Mouse (Mus musculus) kidney, postnatal 25 days (tissue): ENCODE measurements around the gene Bclaf1.

Source experiments
- DNase-seq, 2 experiments: peaks; one replicate each; pipeline ENCODE4 v3.0.0; 2021; ENCODE audit warnings: mixed read lengths in 2 of 2

The Bclaf1 gene

GRCm38 (mm10) chr10:20311918-20312735 is at the start of gene Bclaf1:
TSS of gene Bclaf1 (plus strand) at chr10:20312469.
- peak; percentile 100 for DNase-seq

DNA sequence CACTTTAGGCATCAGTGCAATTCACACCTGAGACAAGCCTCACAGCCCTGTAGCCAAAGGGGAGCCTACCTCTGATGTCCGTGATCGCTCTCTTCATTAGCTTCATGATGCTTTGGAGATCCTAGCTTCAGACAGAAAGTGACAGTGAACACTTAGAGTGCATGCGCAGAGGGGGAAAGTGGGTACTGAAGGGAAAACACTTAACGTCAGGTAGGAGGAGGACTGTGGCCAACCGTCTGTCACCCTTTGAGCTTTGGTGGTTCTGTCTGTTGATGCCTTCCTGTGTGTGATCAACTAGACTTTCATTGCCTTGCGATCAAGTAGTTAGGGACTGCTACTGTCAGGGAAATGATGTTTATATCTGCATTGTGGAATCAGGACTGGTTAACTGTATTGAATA is 49.4 kb upstream of the Bclaf1 start:
- DNase-seq = no peak

DNA sequence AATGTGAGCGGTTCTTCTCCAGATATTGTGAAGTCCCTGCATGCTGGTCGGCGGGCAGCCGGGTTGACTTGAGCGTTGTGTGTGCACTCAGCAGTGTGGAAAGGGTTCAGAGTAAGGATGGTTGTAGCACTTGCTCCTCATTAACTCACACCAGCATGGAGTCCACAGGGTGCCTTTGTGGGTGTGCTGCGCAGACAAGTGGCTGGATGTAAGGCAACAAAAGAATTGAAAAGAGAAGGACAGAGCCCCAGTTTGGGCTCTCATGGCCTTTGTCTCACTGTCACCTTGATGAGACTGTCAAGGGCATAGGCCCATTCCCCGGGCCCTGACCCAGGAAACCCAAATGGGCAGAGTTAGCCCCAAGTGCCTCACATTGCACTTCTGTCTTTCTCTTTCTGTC is 47.8 kb upstream of the Bclaf1 start:
- DNase-seq = no peak

GRCm38 (mm10) chr10:20267032-20267431 is 45.2 kb upstream of the Bclaf1 start:
- DNase-seq = no peak

DNA sequence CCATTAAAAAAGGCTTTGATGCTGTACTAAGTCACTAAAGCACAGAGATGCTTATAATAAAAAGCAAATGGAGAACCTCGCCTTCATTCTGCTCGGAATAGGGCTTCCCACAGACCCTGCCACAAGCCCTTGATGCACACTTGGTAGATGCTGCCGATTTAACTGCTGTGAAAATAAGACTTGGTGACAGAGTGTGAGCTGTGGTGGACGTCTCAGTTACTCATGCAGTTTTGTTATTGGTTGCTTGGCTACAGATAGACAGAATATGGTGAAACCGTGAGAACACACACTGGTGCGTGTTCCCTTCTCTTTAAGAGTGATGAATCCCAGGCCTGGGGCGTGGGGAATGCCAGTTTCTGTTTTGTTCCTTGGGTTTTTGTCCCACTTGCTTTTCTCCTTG is 43.3 kb upstream of the Bclaf1 start:
- no peak for DNase-seq

DNA sequence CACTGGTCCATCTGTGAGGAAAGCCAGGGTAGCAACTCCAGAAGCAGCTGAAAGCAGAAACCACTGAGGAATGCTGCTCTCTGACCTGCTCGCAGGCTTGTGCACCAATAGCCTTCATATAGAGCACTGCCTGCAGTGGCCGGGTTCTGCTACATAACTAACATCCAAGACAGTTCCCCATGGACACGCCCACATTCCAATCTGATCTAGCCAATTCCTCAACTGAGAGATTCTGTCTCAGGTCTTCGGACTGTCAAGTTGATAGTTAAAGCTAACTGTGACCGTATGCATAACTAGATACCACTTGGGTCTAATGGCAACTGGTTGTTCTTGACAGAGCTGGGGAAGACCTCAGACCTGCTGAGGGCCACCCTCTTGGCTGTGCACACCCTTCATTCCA is 39.9 kb upstream of the Bclaf1 start:
- DNase-seq = no peak

GRCm38 (mm10) chr10:20273278-20273677 is 39.0 kb upstream of the Bclaf1 start:
- DNase-seq = no peak

GRCm38 (mm10) chr10:20274022-20274421 is 38.2 kb upstream of the Bclaf1 start:
- no peak for DNase-seq

DNA sequence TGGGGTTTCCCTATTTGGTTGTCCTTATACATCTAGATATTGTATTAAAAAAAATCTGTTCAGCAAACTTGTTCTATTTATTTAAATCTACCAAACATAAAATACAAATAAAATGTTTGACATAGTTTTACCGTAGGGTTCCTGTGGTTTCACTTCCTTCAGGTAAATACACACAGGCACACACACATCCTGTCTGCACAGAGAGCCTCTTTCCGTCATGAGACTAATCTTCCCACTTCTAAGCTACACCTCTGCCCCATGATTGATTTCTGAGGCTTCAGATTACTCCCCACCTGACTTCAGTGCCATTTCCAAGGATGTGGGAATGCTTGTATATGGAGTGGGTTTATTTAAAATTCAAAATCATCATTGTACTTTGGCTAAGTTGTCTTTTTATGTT is 30.8 kb upstream of the Bclaf1 start:
- no peak for DNase-seq

DNA sequence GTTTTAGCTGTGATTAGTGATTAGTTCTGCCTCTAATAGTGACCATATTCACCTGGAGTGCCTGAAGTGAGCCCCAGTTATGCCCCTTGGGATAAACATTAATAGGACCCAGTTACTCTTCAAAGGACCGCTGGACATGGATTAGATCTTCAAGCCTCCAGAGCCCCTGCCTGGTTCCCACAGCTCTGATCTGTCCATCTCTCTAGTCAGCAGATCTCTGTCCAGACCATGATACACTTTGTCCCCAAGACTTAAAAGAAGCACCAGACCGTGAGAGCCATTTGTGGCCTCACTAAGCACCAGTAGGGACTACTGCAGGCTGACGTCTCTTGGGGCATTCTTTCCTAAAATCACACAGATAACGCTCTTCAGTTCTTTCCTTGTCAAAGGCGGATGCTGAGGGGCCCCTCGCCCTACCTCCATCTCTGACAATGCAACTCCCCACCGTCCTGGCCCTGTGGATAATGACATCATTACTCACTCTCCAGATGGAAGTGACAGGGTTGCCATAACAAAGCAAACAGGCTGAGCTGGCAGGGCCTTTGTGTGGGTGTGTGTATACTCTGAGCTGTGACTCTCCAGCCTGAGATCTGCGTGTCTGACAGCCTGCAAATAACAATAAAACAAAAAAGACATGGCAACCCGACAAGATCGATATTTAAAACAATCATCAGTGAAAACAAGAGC is 26.8 kb upstream of the Bclaf1 start:
- DNase-seq = peak; percentile 16 to 55

DNA sequence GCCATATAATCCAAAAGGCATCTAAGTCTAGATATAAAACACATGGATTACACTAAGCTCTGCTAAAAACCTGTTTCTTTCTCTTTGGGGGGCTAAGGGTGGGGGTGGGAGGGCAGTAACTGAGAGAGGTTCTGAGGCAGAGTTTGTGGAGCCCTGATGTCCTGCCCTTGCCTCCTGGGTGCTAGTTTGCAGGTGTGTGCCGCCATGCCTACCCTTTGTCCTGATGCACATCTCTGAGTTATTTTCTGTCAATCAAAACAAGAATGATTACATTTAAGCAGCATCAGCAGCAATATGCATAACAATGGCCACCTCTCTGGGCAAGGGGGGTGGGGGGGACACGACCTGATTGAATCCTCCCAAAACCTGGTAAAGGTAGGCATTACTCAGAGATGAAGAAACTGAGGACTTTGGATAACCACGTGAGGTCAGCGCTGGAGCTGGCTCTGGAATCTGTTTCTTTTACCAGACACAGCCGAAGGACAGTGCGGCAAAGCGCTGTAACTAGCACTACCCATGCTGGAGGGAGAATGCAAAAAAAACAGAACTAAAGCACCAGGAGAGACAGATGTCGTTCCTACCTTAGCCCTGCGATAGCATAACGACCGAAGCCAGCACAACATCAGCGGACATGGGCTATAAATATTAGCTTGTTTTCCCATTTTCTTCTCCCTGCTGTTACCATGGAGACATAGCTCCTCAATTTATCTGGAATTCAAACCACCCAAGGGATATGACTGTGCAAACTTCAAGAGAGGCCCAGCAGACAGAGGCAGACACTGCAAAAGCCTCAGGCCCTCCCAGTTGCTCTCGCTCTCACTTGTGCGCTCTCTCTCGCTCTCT is 26.1 kb upstream of the Bclaf1 start:
- DNase-seq = no peak

GRCm38 (mm10) chr10:20287369-20287768 is 24.9 kb upstream of the Bclaf1 start:
- no peak for DNase-seq

DNA sequence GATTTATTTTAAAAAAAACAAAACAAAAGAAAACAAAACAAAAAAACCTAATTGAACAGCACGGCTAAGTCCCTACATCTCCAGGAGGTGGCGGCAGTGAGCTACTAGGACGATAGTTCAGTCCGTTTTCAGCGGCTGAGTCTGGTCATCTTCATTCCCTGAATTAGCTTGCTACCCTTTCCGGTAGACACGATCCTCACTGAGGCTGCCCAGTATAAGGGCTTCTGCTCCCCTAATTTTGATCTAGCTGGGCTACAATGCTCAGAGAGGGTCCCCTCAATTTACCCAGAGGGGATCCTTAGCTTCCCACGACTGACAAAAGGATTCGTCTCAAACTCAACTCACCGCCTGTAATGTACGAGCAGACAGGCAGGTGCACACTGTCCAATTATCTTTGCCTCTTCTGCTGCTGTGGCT is 21.8 kb upstream of the Bclaf1 start:
- DNase-seq = peak; percentile 82 to 92

DNA sequence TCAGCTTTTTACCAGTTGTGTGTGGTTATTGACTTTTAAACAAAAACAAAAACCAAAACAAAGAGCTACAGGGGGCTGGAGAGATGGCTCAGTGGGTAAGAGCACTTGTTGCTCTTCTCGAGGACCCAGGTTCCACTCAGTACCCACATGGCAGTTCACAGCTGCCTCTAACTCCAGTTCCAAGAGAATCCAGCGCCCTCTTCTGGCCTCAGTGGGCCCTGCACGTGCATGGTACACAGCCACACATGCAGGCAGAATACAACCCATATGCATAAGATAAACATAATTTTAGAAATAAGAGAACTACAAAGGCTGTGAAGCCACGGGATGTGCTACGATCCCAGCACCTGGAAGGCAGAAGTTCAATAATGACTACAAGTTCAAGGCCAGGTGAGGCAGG is 16.3 kb upstream of the Bclaf1 start:
- peak in 1 of 2 experiments; percentile 38 for DNase-seq

GRCm38 (mm10) chr10:20298152-20298920 is 13.9 kb upstream of the Bclaf1 start:
- DNase-seq = no peak

GRCm38 (mm10) chr10:20299114-20299513 is 13.2 kb upstream of the Bclaf1 start:
- DNase-seq = no peak

GRCm38 (mm10) chr10:20310969-20311769 is 1.1 kb upstream of the Bclaf1 start:
- no peak for DNase-seq

DNA sequence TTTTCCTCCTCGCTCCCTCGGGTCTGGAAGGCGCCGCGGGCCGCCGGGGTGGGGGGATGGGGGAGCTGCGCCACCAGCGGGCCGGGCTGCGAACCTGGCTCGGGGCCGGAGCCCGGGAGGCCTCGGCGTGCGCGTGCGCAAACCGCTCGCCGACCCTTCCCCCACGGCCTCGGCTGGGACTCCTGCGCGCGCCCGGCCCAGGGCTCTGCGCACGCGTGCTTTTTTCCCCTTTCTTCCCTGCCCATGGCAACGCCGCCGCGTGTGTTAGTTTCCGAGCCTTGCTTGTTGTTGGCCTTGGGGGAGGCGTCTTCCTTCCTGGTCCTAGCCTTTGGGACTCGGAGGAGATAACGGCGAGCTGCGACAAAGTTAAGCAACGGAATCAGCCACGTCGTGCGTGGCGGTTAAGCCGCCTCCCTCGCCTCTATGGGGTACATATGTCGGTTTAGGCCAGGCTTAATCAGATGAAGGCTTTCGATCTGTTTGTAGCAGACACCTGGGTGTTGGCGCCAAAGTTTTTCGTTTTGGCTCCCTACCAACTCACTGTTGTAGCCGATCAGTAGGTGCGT is 550 bp downstream of the Bclaf1 start:
- DNase-seq = peak; percentile 91 to 94

GRCm38 (mm10) chr10:20313447-20313846 is 1.2 kb downstream of the Bclaf1 start:
- no peak for DNase-seq

- no peak for DNase-seq
Observed at GRCm38 (mm10) chr10:20313941-20314340, 1.7 kb downstream of the Bclaf1 start.

DNA sequence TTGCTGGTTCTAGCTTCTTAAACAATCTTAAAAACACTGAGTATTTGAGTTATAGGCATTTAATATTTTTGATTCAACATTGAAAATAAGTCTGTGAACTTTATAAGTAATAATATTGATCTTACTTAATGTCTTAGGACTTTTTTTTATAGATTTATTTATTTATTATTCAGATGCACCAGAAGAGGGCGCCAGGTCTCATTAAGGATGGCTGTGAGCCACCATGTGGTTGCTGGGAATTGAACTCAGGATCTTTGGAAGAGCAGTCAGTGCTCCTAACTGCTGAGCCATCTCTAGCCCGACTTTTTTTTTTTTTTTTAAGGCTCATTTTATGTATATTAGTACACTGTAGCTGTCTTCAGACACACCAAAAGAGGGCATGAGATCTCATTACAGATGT is 2.5 kb downstream of the Bclaf1 start:
- DNase-seq = peak in 1 of 2 experiments; percentile 32
